Mouse (Mus musculus): ENCODE results near the gene Gm20937. TPM values are rescaled to one million over a fixed set of nuclear protein-coding genes. Genes with fewer than 3 reads are reported as not detected.

Gm20937 gene
- total RNA-seq (2023): not detected

DNA sequence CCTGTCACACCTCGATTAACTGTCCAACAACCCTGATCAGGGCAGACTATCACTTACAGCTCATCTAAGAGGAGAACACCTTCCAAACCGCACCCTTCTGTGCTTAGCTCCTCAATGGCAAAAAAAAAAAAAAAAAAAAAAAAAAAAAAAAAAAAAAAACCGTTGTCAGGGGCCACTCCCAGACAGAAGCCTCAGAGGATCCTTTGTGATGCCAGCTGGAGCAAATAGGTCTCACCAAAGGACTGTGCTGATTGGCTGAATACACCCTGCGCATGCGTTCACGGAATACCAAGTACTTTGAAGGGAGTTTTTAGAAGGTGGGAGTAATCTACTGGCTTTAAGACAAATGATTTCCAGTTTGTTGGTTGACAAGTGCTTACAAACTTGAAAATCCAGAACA lies at the start of gene Gm20937:
Gm20937 (minus strand) TSS at position 101 of the 400 bp plus-strand sequence.

Other genes with a start within 250 kb of the Gm20937 start
- not detected for gene Gm20816, start 243.1 kb upstream of the Gm20937 start, total RNA-seq (2023)

Data from neutrophil, adult 59 days (primary cell).